Mouse (Mus musculus) heart, adult 2 months (tissue): Measurements from ENCODE around the gene Prkag3.

Source experiments
- CTCF ChIP-seq: fragments of 200-600 bp; IDR thresholded peaks from 2 replicates; pipeline ENCODE4 v1.8.1; 2022; ENCODE audit warnings: antibody characterized with exemption, mild to moderate bottlenecking, moderate library complexity
- POLR2A ChIP-seq: fragments of 200-500 bp; IDR thresholded peaks from 2 replicates; pipeline ENCODE4 v1.6.1; 2011; ENCODE audit warnings: mild to moderate bottlenecking, low read depth, low read length, control low read depth; ENCODE audit not compliant: insufficient read depth

- no peak for TF ChIP-seq POLR2A
- no peak for TF ChIP-seq CTCF
These were observed 22.7 kb upstream of the Prkag3 start, which contains the start of gene Wnt6 for GRCm38 (mm10) chr1:74771845-74771930.
